Mouse (Mus musculus) ES-E14 (cell line): ENCODE measurements around the gene Etnk1. TPM values are rescaled to one million over a fixed set of nuclear protein-coding genes. Genes with fewer than 3 reads are reported as not detected.
"Not testable (repeated sequence)": the region's sequence is repeated elsewhere in the genome, so short reads cannot be mapped to it uniquely, and the experiment has no call there.

Experiments
- DNase-seq: peaks from one replicate; pipeline ENCODE4 v3.0.0-alpha.2; 2013; ENCODE audit warnings: low read depth, low spot score
- H3K27ac ChIP-seq: 2 replicates; pipeline ENCODE4 v1.5.1; 2012; ENCODE audit warnings: low read depth, mild to moderate bottlenecking, low read length, moderate library complexity, mixed read lengths; ENCODE audit not compliant: poor library complexity, insufficient read depth, severe bottlenecking
- H3K36me3 ChIP-seq: 2 replicates; pipeline ENCODE4 v1.6.1; 2012; ENCODE audit warnings: mild to moderate bottlenecking, low read length, moderate library complexity, mixed read lengths; ENCODE audit not compliant: control insufficient read depth, poor library complexity, insufficient read depth, severe bottlenecking
- H3K4me1 ChIP-seq, 2 experiments: fragments of 150-350 bp in 1 of 2; sonication (generic) in 1 of 2; 2 replicates each; pipeline ENCODE4 v1.6.1; 2012; ENCODE audit warnings: low read length in 2 of 2, mild to moderate bottlenecking in 1 of 2, mixed read lengths in 1 of 2; ENCODE audit not compliant: control insufficient read depth in 2 of 2, insufficient read depth in 2 of 2, poor library complexity in 1 of 2
- H3K4me3 ChIP-seq, 2 experiments: fragments of 150-350 bp in 1 of 2; sonication (generic) in 1 of 2; 2 replicates each; pipeline ENCODE4 v1.5.1; 2012; ENCODE audit warnings: low read length in 2 of 2, low read depth in 1 of 2, mild to moderate bottlenecking in 1 of 2, mixed read lengths in 1 of 2; ENCODE audit not compliant: insufficient read depth in 1 of 2, poor library complexity in 1 of 2, severe bottlenecking in 1 of 2
- H3K9ac ChIP-seq: 2 replicates; pipeline ENCODE4 v1.6.1; 2012; ENCODE audit warnings: low read depth, mild to moderate bottlenecking, low read length, mixed read lengths; ENCODE audit not compliant: poor library complexity, insufficient read depth, severe bottlenecking
- H3K9me3 ChIP-seq: fragments of 150-350 bp; sonication (generic); 2 replicates; pipeline ENCODE4 v1.6.1; 2012; ENCODE audit warnings: low read depth, mild to moderate bottlenecking, low read length; ENCODE audit not compliant: control insufficient read depth, insufficient read depth
- CHD2 ChIP-seq: IDR thresholded peaks from 2 replicates; pipeline ENCODE4 v1.6.1; 2014; ENCODE audit warnings: mild to moderate bottlenecking, low read depth, low read length, inconsistent platforms
- HCFC1 ChIP-seq: IDR thresholded peaks from 2 replicates; pipeline ENCODE4 v1.6.1; 2012; ENCODE audit warnings: low read length, inconsistent platforms, borderline replicate concordance; ENCODE audit not compliant: insufficient read depth
- MAFK ChIP-seq: IDR thresholded peaks from 2 replicates; pipeline ENCODE4 v1.6.1; 2014; ENCODE audit warnings: mild to moderate bottlenecking, low read depth, low read length, inconsistent platforms; ENCODE audit not compliant: insufficient read depth
- ZC3H11A ChIP-seq: IDR thresholded peaks from 2 replicates; pipeline ENCODE4 v1.6.1; 2012; ENCODE audit warnings: low read depth, mild to moderate bottlenecking, inconsistent platforms, low read length, borderline replicate concordance
- ZNF384 ChIP-seq: IDR thresholded peaks from 2 replicates; pipeline ENCODE4 v1.6.1; 2012; ENCODE audit warnings: low read depth, low read length, inconsistent platforms
- in situ Hi-C, 2 experiments: fragments of 600-800 bp; cut with MboI; formaldehyde crosslinking; loops; one replicate each; pipeline ENCODE4 v1.15.1; 2025; ENCODE audit warnings: low sequenced_read_pairs in 2 of 2, inconsistent platforms in 1 of 2; ENCODE audit not compliant: unreplicated experiment in 2 of 2
- total RNA-seq: library from RNA; depleted of rRNA; stranded (reverse); fragments of 300-350 nt; gene quantifications from 2 replicates; pipeline ENCODE4 v1.2.3, GENCODE M21; 2012

The Etnk1 gene
- total RNA-seq, 1 experiment: 75.7 TPM

- H3K4me3 ChIP-seq: peak overlapping the region in 1 of 2 experiments; percentile 95; a peak in 1 of 4 replicates
- H3K36me3 ChIP-seq: peaks cover 34% of the 10 kb centered on the region
- peaks cover 8 to 13% of the 10 kb centered on the region in 2 experiments for H3K4me1 ChIP-seq
- no peak for TF ChIP-seq ZC3H11A
- TF ChIP-seq ZNF384: no peak
- no peak for TF ChIP-seq MAFK
- no peak for TF ChIP-seq HCFC1
- no peak for DNase-seq
- H3K9ac ChIP-seq: no peak overlapping the region
- in situ Hi-C loops: no loop called here
- H3K9me3 ChIP-seq: no peaks in the 10 kb centered on the region
- no peak overlapping the region; the same call in 1 of the 2 replicates for H3K27ac ChIP-seq
Observed at GRCm38 (mm10) chr6:143170166-143170960, 3.3 kb downstream of the Etnk1 start.

- Histone ChIP-seq H3K9ac (no peak overlapping the region), H3K27ac (no peak overlapping the region), H3K4me3 (peak overlapping the region in 1 of 2 experiments; percentile 95; a peak in 1 of 4 replicates), H3K9me3 (no peaks in the 10 kb centered on the region), H3K36me3 (peaks cover 38% of the 10 kb centered on the region), H3K4me1 (peaks cover 9 to 13% of the 10 kb centered on the region in 2 experiments)
- in situ Hi-C loops: no loop called here
- DNase-seq: no peak
- TF ChIP-seq HCFC1 (no peak), MAFK (no peak), ZNF384 (no peak), ZC3H11A (no peak), CHD2 (no peak)
Observed at GRCm38 (mm10) chr6:143171066-143171465, 4.0 kb downstream of the Etnk1 start.

GRCm38 (mm10) chr6:143171781-143172465, 4.9 kb downstream of the Etnk1 start:
- H3K9ac ChIP-seq: no peak overlapping the region
- H3K27ac ChIP-seq: no peak overlapping the region
- no peak for DNase-seq
- H3K36me3 ChIP-seq: peaks cover 43% of the 10 kb centered on the region
- in situ Hi-C loops: no loop called here
- peaks cover 7 to 17% of the 10 kb centered on the region in 2 experiments for H3K4me1 ChIP-seq
- no peaks in the 10 kb centered on the region for H3K9me3 ChIP-seq
- TF ChIP-seq CHD2 (no peak), MAFK (no peak), ZNF384 (no peak), HCFC1 (no peak), ZC3H11A (no peak)
- H3K4me3 ChIP-seq: no peak overlapping the region

- peaks cover 7 to 17% of the 10 kb centered on the region in 2 experiments for H3K4me1 ChIP-seq
Observed at GRCm38 (mm10) chr6:143172683-143173082, 5.7 kb downstream of the Etnk1 start.

More at GRCm38 (mm10) chr6:143172683-143173082, 5.7 kb downstream of the Etnk1 start:
- in situ Hi-C loops, DNase-seq, H3K9me3 ChIP-seq, H3K27ac ChIP-seq, H3K4me3 ChIP-seq, H3K9ac ChIP-seq: not testable (repeated sequence)
- peaks cover 46% of the 10 kb centered on the region for H3K36me3 ChIP-seq
